In the genomic region with DNA sequence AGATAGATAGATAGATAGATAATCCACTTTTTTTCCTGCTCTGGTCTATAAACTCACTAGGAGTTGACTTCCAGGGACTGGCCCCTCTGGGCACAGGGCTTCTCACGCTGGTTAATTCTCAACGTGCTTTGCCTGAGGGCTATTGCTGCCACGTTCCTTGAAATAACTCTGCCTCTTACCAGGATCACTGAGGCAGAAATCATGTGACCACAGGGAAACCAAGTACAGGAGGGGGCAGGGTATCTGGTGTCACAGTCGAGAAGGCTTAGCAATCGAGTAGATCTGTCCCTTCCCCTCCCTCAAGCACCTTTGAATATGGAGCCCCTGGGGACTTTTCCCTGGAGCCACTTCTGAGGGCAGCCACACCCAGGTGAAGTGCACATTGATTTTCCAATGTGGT, we compare ENCODE assay signal across 20 mouse cellular contexts.
"Had no signal": no experiment of that assay in that cellular context is flagged by ENCODE, and none has a peak within 500 bp of the region (broad histone marks: within the 10 kb centered on the region; RNA-seq: fewer than 3 reads in every experiment).

No protein-coding gene starts in this region.

- H3K4me1 ChIP-seq: intestine, embryonic 15.5 days; limb, embryonic 13.5 days; liver, embryonic 12.5 days; liver, embryonic 15.5 days; stomach, embryonic 15.5 days had no signal

- H3K36me3 ChIP-seq: intestine, embryonic 15.5 days; limb, embryonic 10.5 days; limb, embryonic 13.5 days; liver, embryonic 12.5 days; liver, embryonic 15.5 days; stomach, embryonic 15.5 days had no signal

- H3K27ac ChIP-seq: intestine, embryonic 15.5 days; layer of hippocampus, adult 2 months; limb, embryonic 10.5 days; limb, embryonic 13.5 days; liver, embryonic 12.5 days; liver, embryonic 15.5 days; stomach, embryonic 15.5 days had no signal

- H3K4me3 ChIP-seq: intestine, embryonic 15.5 days; layer of hippocampus, adult 2 months; limb, embryonic 10.5 days; limb, embryonic 13.5 days; liver, embryonic 12.5 days; liver, embryonic 15.5 days; stomach, embryonic 15.5 days had no signal

- DNase-seq: kidney, adult 11 months; kidney, postnatal 10 days; layer of hippocampus, adult 9-11 months; liver; lung, adult 2 months; lung, postnatal 14 days; lung, postnatal 4 days; midbrain, embryonic 14.5 days; right cerebral cortex, postnatal 25 days; spleen, adult 18-20 months; thymus, adult 18-20 months; thymus, postnatal 36 days had no signal

- H3K9ac ChIP-seq: intestine, embryonic 15.5 days; limb, embryonic 13.5 days; liver, embryonic 12.5 days; liver, embryonic 15.5 days; stomach, embryonic 15.5 days had no signal

- H3K9me3 ChIP-seq: intestine, embryonic 15.5 days; limb, embryonic 10.5 days; limb, embryonic 13.5 days; liver, embryonic 12.5 days; liver, embryonic 15.5 days; stomach, embryonic 15.5 days had no signal

- H3K4me2 ChIP-seq: intestine, embryonic 15.5 days; limb, embryonic 13.5 days; liver, embryonic 12.5 days; liver, embryonic 15.5 days; midbrain, embryonic 11.5 days; stomach, embryonic 15.5 days had no signal

- H3K27me3 ChIP-seq: intestine, embryonic 15.5 days; liver, embryonic 12.5 days; liver, embryonic 15.5 days; stomach, embryonic 15.5 days had no signal

- ATAC-seq: intestine, embryonic 15.5 days; liver, embryonic 12.5 days had no signal
